In the genomic region with DNA sequence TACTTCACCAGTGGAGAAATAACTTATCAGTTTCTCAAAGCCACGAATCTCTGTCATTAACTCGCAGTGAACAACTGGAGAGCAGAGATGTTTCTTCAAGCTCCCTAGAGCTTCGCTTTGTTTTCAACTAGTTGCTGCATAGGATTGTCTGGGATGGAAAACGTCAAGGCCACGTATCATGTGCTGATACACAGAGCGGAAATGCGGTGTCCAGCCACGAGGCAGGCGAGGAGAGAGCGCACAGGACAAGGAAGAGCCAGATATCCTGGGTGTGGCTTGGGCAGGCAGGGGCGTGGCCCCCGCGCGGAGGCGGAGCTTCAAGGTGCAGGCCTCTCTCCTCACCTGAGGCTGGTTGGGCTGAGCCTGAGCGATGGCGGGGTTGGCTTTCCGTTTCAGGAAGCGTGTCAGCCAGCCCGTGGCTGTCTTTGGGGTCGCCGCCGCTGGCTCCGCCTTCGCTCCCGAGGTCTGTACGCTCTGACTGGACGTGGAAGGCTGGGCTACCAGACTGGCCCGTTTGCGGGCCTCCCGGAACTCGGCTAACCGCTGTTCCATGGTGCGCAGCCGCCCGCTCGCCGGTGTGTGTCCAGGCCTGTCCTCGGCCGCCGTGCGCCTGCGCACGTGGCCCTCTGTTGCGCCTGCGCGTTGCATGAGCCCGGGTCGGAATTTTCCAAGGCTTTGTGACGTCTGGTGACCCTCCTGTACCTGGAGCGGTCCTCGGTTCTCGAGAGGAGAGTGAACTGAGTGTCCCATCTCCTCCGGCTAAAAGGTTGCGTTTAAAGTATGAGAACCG, we compare ENCODE assay signal across 7 mouse cellular contexts. TPM values are rescaled to one million over a fixed set of nuclear protein-coding genes. Genes with fewer than 3 reads are reported as not detected.
DNase-seq lines count a peak whose midpoint lies in the region; ATAC-seq lines count a peak whose summit lies in the region.

No protein-coding gene starts in this region.

- H3K36me3 ChIP-seq in embryonic facial prominence, embryonic 11.5 days (replicated peaks; ENCODE audit: control insufficient read depth, insufficient read depth, low read depth, low read length) = no peaks in the 10 kb centered on the region
- H3K36me3 ChIP-seq in limb, embryonic 10.5 days = no peaks in the 10 kb centered on the region
- peaks cover 8% of the 10 kb centered on the region; the same call in 1 of the 2 replicates for H3K36me3 ChIP-seq in midbrain, embryonic 13.5 days

- H3K9ac ChIP-seq in embryonic facial prominence, embryonic 11.5 days (replicated peaks; ENCODE audit: low read length) = peak overlapping the region; percentile 83
- H3K9ac ChIP-seq in midbrain, embryonic 13.5 days (replicated peaks) = peak overlapping the region; percentile 68

- H3K4me1 ChIP-seq in embryonic facial prominence, embryonic 11.5 days (ENCODE audit: control insufficient read depth, insufficient read depth, low read length) = no peaks in the 10 kb centered on the region
- H3K4me1 ChIP-seq in limb, embryonic 10.5 days = peaks cover 28% of the 10 kb centered on the region
- peaks cover 19% of the 10 kb centered on the region for H3K4me1 ChIP-seq in midbrain, embryonic 13.5 days (replicated peaks)

- H3K4me3 ChIP-seq in embryonic facial prominence, embryonic 11.5 days (ENCODE audit: low read depth, low read length) = peak overlapping the region; percentile 48
- peak overlapping the region; percentile 65 for H3K4me3 ChIP-seq in limb, embryonic 10.5 days
- H3K4me3 ChIP-seq in midbrain, embryonic 13.5 days (replicated peaks) = peak overlapping the region; percentile 57

- peak overlapping the region; percentile 75 for H3K4me2 ChIP-seq in embryonic facial prominence, embryonic 11.5 days (ENCODE audit: low read depth, low read length)
- H3K4me2 ChIP-seq in midbrain, embryonic 13.5 days (replicated peaks) = peak overlapping the region; percentile 77

- WGBS in embryonic facial prominence, embryonic 11.5 days = 2% methylated on average over 56 of the region's 56 CpGs
- 3% methylated on average over 56 of the region's 56 CpGs for WGBS in limb, embryonic 10.5 days
- WGBS in midbrain, embryonic 13.5 days = 3% methylated on average over 56 of the region's 56 CpGs

- H3K27ac ChIP-seq in embryonic facial prominence, embryonic 11.5 days (replicated peaks; ENCODE audit: low read depth, low read length) = peak overlapping the region; percentile 95
- H3K27ac ChIP-seq in limb, embryonic 10.5 days = peak overlapping the region; percentile 95
- peak overlapping the region; percentile 95 for H3K27ac ChIP-seq in midbrain, embryonic 13.5 days

- no peaks in the 10 kb centered on the region for H3K27me3 ChIP-seq in embryonic facial prominence, embryonic 11.5 days (ENCODE audit: control insufficient read depth, insufficient read depth, low read length)
- H3K27me3 ChIP-seq in limb, embryonic 10.5 days (ENCODE audit: low read depth, poor library complexity, severe bottlenecking) = no peaks in the 10 kb centered on the region
- H3K27me3 ChIP-seq in midbrain, embryonic 13.5 days = no peaks in the 10 kb centered on the region

- H3K9me3 ChIP-seq in embryonic facial prominence, embryonic 11.5 days (replicated peaks; ENCODE audit: control insufficient read depth, low read length) = no peaks in the 10 kb centered on the region
- no peaks in the 10 kb centered on the region for H3K9me3 ChIP-seq in limb, embryonic 10.5 days (replicated peaks)
- H3K9me3 ChIP-seq in midbrain, embryonic 13.5 days = no peaks in the 10 kb centered on the region

- ATAC-seq in embryonic facial prominence, embryonic 11.5 days (replicated peaks; ENCODE audit: insufficient number of reproducible peaks, low FRiP score, low TSS enrichment, low read depth) = peak; percentile 99
- peak; percentile 96 for ATAC-seq in granulocyte monocyte progenitor cell, adult 5-6 weeks (replicated peaks; ENCODE audit: poor library complexity, severe bottlenecking)
- peak; percentile 99 for ATAC-seq in midbrain, embryonic 13.5 days

- peak; percentile 95 for DNase-seq in adrenal gland, postnatal 14 days
- DNase-seq in embryonic facial prominence, embryonic 11.5 days (ENCODE audit: low spot score) = peak; percentile 95
- peak; percentile 96 for DNase-seq in kidney, adult 11 months
- peak; percentile 94 for DNase-seq in limb, embryonic 10.5 days (ENCODE audit: low spot score)
- DNase-seq in spleen, adult 12 weeks (ENCODE audit: low spot score) = peak; percentile 89

RNA-seq across cellular contexts. Expression of gene Saysd1, which starts 55.6 kb away (rescaled TPM):
- total RNA-seq in adrenal gland, postnatal 14 days (2021) = 6.2 and 7.1 TPM in 2 replicates
- polyA plus RNA-seq in embryonic facial prominence, embryonic 11.5 days (2014; fragmentation: Nextera tagmentation; extraction: Ambion mirVana) = 10.1 and 12.0 TPM in 2 replicates
- 2.9 and 4.0 TPM in 2 replicates for total RNA-seq in granulocyte monocyte progenitor cell, adult 5-6 weeks (2014; fragmentation: Nextera tagmentation)
- total RNA-seq in granulocyte monocyte progenitor cell, adult 5-6 weeks (2017) = 1.2 and 1.9 TPM in 2 replicates
- 11.5 and 12.3 TPM in 2 replicates for polyA plus RNA-seq in limb, embryonic 10.5 days (2016; fragmentation: Nextera tagmentation; extraction: Ambion mirVana)
- 14.8 and 15.1 TPM in 2 replicates for polyA plus RNA-seq in midbrain, embryonic 13.5 days (2015; fragmentation: Nextera tagmentation; extraction: Ambion mirVana)

Comparison
In these comparisons a context has a peak if more than half of its experiments do, and no peak if none do; other contexts are left out.
1. Peak in every context shown above with its lines: DNase-seq, ATAC-seq, H3K4me3 ChIP-seq and H3K27ac ChIP-seq.